Mouse (Mus musculus): ENCODE data around the gene Uap1. TPM values are rescaled to one million over a fixed set of nuclear protein-coding genes. Genes with fewer than 3 reads are reported as not detected.

Uap1 gene
- total RNA-seq, 2 experiments from 2014 or later, result 46.9 to 47.8 TPM

DNA sequence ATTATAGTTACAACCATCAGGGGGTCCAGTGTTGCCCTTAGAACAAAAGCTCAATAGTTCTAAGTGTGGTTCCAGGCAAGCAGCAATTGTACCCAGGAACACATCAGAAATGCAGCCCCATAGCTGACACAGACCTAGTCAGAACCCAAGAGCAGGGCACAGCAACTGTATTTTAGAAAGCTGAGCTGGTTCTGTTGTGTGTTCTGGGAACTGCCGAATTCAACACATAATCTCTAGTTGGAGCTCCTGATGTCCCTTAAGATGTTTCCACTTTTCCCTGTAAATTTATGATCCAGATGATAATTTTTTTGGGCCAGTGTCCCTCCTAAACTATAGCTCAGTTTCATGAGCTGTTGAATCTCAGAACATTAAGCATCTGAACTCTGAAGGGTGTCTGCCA lies 17.2 kb upstream of the Uap1 start:
- TF ChIP-seq CTCF (IDR thresholded peaks at IDR 0.05), result no peak
- DNase-seq, result no peak
- no peak overlapping the region for H3K4me3 ChIP-seq
- H3K27ac ChIP-seq, result no peak overlapping the region
- intact Hi-C loops (cut with DNase I), result no loop called here

- no peak for DNase-seq
- H3K4me3 ChIP-seq, result no peak overlapping the region
- H3K27ac ChIP-seq, result no peak overlapping the region
- no peak for TF ChIP-seq CTCF (IDR thresholded peaks at IDR 0.05)
- intact Hi-C loops (cut with DNase I), result no loop called here
Observed at GRCm38 (mm10) chr1:170190225-170190624, 15.5 kb upstream of the Uap1 start.

GRCm38 (mm10) chr1:170188601-170189000 lies 13.8 kb upstream of the Uap1 start:
- Histone ChIP-seq H3K4me3 (peak overlapping the region; percentile 28), H3K27ac (peak overlapping the region; percentile 70)
- no peak for TF ChIP-seq CTCF (IDR thresholded peaks at IDR 0.05)
- intact Hi-C loops (cut with DNase I), result no loop called here
- DNase-seq, result peak; percentile 82

- intact Hi-C loops (cut with DNase I), result no loop called here
- DNase-seq, result no peak
- Histone ChIP-seq H3K27ac (no peak overlapping the region), H3K4me3 (no peak overlapping the region)
- TF ChIP-seq CTCF (IDR thresholded peaks at IDR 0.05), result no peak
Observed at GRCm38 (mm10) chr1:170186531-170186930, 11.8 kb upstream of the Uap1 start.

- no peak for DNase-seq
- intact Hi-C loops (cut with DNase I), result no loop called here
- Histone ChIP-seq H3K4me3 (no peak overlapping the region), H3K27ac (no peak overlapping the region)
- TF ChIP-seq CTCF (IDR thresholded peaks at IDR 0.05), result no peak
Observed at GRCm38 (mm10) chr1:170185137-170185536, 10.4 kb upstream of the Uap1 start.

- TF ChIP-seq CTCF (IDR thresholded peaks at IDR 0.05), result no peak
- intact Hi-C loops (cut with DNase I), result no loop called here
- DNase-seq, result peak; percentile 75
- peak overlapping the region; percentile 74 for H3K27ac ChIP-seq
- H3K4me3 ChIP-seq, result no peak overlapping the region
Observed at GRCm38 (mm10) chr1:170182706-170183105, 7.9 kb upstream of the Uap1 start.

DNA sequence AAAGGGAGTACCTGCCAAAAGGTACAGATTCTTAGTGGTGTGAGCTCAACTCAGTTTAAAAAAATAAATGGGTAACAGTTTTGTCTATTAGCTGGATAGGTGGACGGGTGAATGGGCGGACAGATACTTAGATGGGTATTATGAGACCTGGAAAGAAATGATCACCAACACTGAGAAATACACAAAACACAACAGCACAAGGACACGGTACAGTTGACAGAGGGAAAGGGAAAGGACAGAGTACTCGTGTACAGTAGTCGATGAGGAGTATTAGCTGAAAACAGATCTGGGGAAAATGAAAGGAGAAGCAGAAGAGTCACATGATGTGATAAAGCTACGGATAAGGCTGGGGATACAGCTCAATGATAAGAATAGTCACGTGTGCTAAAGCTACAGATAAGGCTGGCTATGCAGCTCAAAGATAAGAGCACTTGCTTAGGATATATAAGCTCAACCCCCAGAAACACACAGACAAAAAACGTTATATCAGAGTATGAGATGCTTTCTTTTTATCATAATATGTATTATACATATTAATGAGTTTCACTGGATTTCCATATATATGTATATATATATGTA lies 2.0 kb upstream of the Uap1 start:
- H3K4me3 ChIP-seq, result no peak overlapping the region
- H3K27ac ChIP-seq, result peak overlapping the region; percentile 28; the same call in 1 of the 2 replicates
- intact Hi-C loops (cut with DNase I), result no loop called here
- no peak for TF ChIP-seq CTCF (IDR thresholded peaks at IDR 0.05)
- DNase-seq, result no peak

DNA sequence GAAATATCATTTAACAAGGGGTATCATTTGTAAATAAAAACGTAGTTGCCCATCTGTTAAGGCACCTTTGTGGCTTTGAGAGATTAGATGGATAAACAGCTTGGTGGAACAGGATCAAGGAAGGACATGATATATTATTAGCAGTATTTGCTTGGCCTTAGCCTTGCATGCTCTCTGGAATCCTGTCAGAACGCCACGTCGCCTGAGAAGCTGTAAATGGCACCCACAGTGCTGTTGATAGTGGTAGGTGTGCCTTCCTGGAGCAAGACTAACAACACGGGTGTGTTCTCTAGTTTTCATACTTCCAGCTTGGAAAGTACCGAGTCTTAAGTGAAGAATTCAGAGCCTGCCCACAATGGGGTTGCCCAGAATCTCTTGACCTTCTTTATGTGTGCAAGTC lies 1.1 kb upstream of the Uap1 start:
- peak overlapping the region; percentile 99 for H3K27ac ChIP-seq

DNA sequence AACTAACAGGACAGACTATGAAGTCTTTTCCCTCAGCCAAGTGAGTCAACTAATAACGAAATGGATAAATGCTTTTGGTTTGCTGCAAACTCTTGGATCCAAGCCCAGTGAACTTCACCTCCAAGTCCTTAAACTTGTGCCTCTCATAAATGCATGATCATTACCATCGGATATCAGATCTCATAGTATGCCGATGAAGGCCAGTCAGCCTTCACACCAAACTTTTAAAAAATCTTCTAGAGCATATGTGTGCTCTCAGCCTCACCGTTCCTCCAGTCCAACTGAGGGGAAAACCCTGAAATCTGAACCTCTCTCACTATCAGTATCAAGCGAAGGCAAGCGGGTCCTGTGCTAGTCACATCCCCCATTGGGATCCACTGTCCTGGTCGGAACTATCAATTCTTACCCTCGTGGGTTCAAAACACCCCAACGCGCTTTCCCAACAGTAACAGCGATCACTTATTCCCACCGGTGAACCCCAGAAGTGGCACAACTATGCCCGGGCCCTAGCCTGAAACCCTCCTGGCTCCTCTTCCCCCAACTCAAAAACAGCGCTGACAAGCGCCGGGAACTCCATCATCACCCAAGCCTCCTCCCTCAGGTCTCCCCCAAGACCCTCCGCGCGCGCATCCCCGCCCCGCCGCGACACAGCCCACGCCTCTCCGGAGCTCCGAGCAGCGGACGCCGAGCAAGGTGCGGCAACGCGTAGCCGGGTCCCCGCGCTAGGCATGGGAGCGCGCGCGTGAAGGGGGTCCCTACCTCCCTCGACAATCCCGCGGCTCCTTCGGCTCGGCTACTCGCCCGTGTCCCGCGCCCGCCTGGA lies 555 bp downstream of the Uap1 start:
- DNase-seq, result no peak

More for the DNA sequence above, 1.1 kb upstream of the Uap1 start:
- intact Hi-C loops (cut with DNase I), result loop anchor here (2.0 kb wide), 1 partner anchor 39 kb away; the partner anchor contains the start of gene Uhmk1
- no peak for TF ChIP-seq CTCF (IDR thresholded peaks at IDR 0.05)
- DNase-seq, result peak; percentile 31
- peak overlapping the region; percentile 99; the same call in 1 of the 2 replicates for H3K4me3 ChIP-seq

GRCm38 (mm10) chr1:170167781-170168180 lies 7.0 kb downstream of the Uap1 start:
- intact Hi-C loops (cut with DNase I), result no loop called here
- Histone ChIP-seq H3K4me3 (no peak overlapping the region), H3K27ac (no peak overlapping the region)
- no peak for DNase-seq
- TF ChIP-seq CTCF (IDR thresholded peaks at IDR 0.05), result no peak

More for the DNA sequence above, 555 bp downstream of the Uap1 start:
- no peak for TF ChIP-seq CTCF (IDR thresholded peaks at IDR 0.05)
- Histone ChIP-seq H3K27ac (peak overlapping the region; percentile 99), H3K4me3 (peak overlapping the region; percentile 99)
- intact Hi-C loops (cut with DNase I), result loop anchor here (2.0 kb wide), 1 partner anchor 41 kb away; the partner anchor contains the start of gene Uhmk1

GRCm38 (mm10) chr1:170164913-170165312 lies 9.8 kb downstream of the Uap1 start:
- Histone ChIP-seq H3K4me3 (no peak overlapping the region), H3K27ac (no peak overlapping the region)
- TF ChIP-seq CTCF (IDR thresholded peaks at IDR 0.05), result no peak
- intact Hi-C loops (cut with DNase I), result no loop called here
- DNase-seq, result no peak

GRCm38 (mm10) chr1:170164053-170164614 lies 10.6 kb downstream of the Uap1 start:
- Histone ChIP-seq H3K4me3 (no peak overlapping the region), H3K27ac (peak overlapping the region; percentile 43; the same call in 1 of the 2 replicates)
- intact Hi-C loops (cut with DNase I), result no loop called here
- no peak for TF ChIP-seq CTCF (IDR thresholded peaks at IDR 0.05)
- DNase-seq, result no peak

- DNase-seq, result no peak
- TF ChIP-seq CTCF (IDR thresholded peaks at IDR 0.05), result no peak
- intact Hi-C loops (cut with DNase I), result no loop called here
- peak overlapping the region; percentile 43 for H3K27ac ChIP-seq
- H3K4me3 ChIP-seq, result no peak overlapping the region
Observed at GRCm38 (mm10) chr1:170163398-170163943, 11.3 kb downstream of the Uap1 start.

Measured in gastrocnemius, adult 2 months (tissue).